Mouse (Mus musculus) erythroblast, embryonic 14.5 days (primary cell): ENCODE data around the gene Olfr1277.

ENCODE experiments used
- GATA1 ChIP-seq: IDR thresholded peaks from 2 replicates; pipeline ENCODE4 v1.6.1; 2012; ENCODE audit warnings: low read length, inconsistent platforms, mixed read lengths
- TAL1 ChIP-seq: IDR thresholded peaks from 3 replicates; pipeline ENCODE4 v1.6.1; 2012; ENCODE audit warnings: low read length, inconsistent platforms, mixed read lengths

- TF ChIP-seq GATA1 (no peak), TAL1 (no peak)
These were observed 24.6 kb upstream of the Olfr1277 start for GRCm38 (mm10) chr2:111298541-111298940.
